Mouse (Mus musculus) small intestine, adult 2 months (tissue): ENCODE data around the gene Uba7. TPM values are rescaled to one million over a fixed set of nuclear protein-coding genes. Genes with fewer than 3 reads are reported as not detected.

Experiments used
- H3K27ac ChIP-seq: fragments of 200-500 bp; 2 replicates; pipeline ENCODE4 v1.5.1; 2012; ENCODE audit warnings: low read depth, low read length, control low read depth, inconsistent platforms; ENCODE audit not compliant: insufficient read depth
- H3K27me3 ChIP-seq: fragments of 200-500 bp; 2 replicates; pipeline ENCODE4 v1.6.1; 2012; ENCODE audit warnings: mild to moderate bottlenecking, moderate library complexity, low read length, inconsistent platforms; ENCODE audit not compliant: control insufficient read depth, insufficient read depth
- H3K36me3 ChIP-seq: fragments of 200-500 bp; 2 replicates; pipeline ENCODE4 v1.6.1; 2012; ENCODE audit warnings: mild to moderate bottlenecking, low read length, control low read depth, inconsistent platforms; ENCODE audit not compliant: control insufficient read depth, insufficient read depth
- H3K4me1 ChIP-seq: fragments of 200-500 bp; 2 replicates; pipeline ENCODE4 v1.6.1; 2012; ENCODE audit warnings: low read length, inconsistent platforms, mixed read lengths; ENCODE audit not compliant: control insufficient read depth, insufficient read depth, insufficient read length
- H3K4me3 ChIP-seq: fragments of 200-500 bp; 2 replicates; pipeline ENCODE4 v1.5.1; 2012; ENCODE audit warnings: low read depth, mild to moderate bottlenecking, control low read depth, inconsistent platforms, low read length, moderate library complexity
- CTCF ChIP-seq: fragments of 200-500 bp; IDR thresholded peaks from 2 replicates; pipeline ENCODE4 v1.5.1; 2012; ENCODE audit warnings: low read depth, mild to moderate bottlenecking, control low read depth, inconsistent platforms, low read length, moderate library complexity, mixed read lengths; ENCODE audit not compliant: insufficient replicate concordance, insufficient read length; ENCODE audit errors: extremely low read depth
- POLR2A ChIP-seq: fragments of 200-500 bp; IDR thresholded peaks from 2 replicates; pipeline ENCODE4 v1.6.1; 2012; ENCODE audit warnings: low read depth, mild to moderate bottlenecking, control low read depth, inconsistent platforms, low read length, moderate library complexity
- WGBS: fragments of 180-500 bp; shearing (Covaris S2); methylation state at CpG from one replicate; pipeline ENCODE4 v1.1.7; 2018; 5-methylcytosine and 5-hydroxymethylcytosine counted together
- polyA plus RNA-seq: library from polyadenylated mRNA; depleted of rRNA; stranded (reverse); fragments of >200 nt; gene quantifications from 2 replicates; pipeline ENCODE4 v1.2.3, GENCODE M21; 2012

The Uba7 gene
- polyA plus RNA-seq, 1 experiment = 131 TPM

DNA sequence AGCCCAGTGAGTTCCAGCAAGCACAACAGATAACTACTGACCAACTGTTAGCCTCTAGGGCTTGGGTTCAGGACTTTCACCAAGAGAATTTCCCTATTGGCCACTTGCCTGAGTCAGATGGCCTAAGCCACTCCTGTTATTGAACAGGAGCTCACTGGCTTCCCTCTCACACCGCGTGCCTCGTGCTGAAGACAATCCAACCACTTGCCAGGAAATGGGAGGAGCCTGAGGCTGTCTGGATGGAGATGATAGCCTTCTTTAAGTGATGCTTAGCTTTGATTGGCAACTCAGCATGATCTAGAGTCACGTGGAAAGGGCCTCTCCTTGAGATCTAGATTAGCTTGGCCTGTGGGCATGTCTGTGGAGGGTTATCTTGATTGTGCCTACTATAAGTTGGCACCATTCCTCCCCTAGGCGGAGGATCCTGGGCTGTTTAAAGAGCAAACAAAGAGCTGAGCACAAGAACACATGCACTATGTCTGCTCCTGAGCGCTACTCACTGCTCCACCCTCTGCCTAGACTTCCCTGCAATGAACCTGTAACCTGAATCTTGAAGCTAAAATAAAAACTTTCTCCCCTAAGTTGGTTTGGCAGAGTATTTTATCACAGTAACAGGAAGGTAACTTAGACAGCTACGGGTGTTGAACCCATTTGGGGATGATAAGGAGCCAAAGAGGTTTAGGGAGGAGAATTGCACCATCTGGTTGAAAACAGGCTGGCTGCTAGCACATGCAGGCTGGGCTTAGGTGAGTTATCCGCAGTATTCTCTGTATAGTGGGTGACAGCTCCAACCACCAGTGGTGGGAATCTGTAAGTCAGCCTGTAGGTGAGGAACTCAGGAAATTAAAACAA lies 3.4 kb upstream of the Uba7 start:
- WGBS = 28% methylated on average over 8 of the region's 8 CpGs
- Histone ChIP-seq H3K27ac (peak overlapping the region; percentile 46), H3K4me3 (no peak overlapping the region), H3K4me1 (peaks cover 16% of the 10 kb centered on the region; the same call in 1 of the 2 replicates), H3K27me3 (no peaks in the 10 kb centered on the region), H3K36me3 (0 out of 2 replicates have a peak, but pooled peaks cover 3% of the 10 kb centered on the region)
- TF ChIP-seq POLR2A (no peak), CTCF (no peak)

DNA sequence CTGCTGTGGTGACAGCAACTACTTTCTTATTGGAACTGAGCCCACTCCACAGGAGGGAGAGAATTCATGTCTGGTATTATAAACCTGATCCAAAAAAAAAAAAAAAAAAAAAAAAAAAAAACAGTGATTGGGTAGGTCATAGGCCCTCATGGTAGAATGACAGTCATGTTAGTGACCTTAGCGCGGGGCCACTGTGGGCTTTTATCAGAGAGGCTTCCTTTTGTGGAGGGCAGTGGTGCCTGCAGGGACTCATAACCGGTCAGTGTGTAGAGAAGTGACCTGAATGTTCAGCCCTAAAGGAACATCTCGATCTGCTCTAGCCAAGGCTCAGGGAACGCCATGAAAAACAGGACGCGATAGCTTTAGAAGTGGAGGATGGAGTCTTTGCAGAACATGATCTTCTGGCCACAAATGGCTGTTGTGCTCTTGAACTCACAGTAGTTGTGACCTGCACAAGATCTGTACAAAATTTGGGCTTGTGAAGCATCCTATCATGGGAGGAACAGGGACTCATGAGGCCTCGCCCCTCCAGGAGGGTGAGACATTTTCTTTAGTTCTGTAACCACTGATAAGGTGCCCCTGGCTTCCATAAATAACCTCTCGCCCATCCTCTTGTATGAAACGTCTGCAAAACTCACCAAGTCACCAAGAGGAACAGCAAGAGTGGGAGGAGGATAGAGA lies 674 bp upstream of the Uba7 start:
- TF ChIP-seq POLR2A = no peak
- no peak for TF ChIP-seq CTCF
- Histone ChIP-seq H3K4me3 (no peak overlapping the region), H3K4me1 (peaks cover 20% of the 10 kb centered on the region; the same call in 1 of the 2 replicates), H3K36me3 (peaks cover 27% of the 10 kb centered on the region), H3K27ac (peak overlapping the region; percentile 98), H3K27me3 (no peaks in the 10 kb centered on the region)
- 72% methylated on average over 10 of the region's 10 CpGs for WGBS

DNA sequence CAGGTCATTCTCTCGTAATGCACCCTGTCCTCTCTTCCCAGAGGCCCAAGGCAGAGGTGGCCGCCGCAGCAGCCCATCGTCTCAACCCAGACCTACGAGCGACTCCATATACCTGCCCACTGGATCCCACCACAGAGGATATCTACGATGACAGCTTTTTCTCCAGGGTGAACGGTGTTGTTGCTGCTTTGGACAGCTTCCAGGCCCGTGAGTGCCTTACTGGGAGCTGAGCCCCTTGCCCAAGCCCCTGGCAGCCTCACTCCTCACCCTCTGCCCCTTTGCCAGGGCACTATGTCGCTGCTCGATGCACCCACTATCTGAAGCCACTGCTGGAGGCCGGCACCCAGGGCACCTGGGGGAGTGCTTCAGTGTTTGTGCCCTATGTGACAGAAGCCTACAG lies 3.5 kb downstream of the Uba7 start:
- Histone ChIP-seq H3K4me3 (no peak overlapping the region), H3K4me1 (peaks cover 21% of the 10 kb centered on the region), H3K27ac (no peak overlapping the region), H3K36me3 (peaks cover 51% of the 10 kb centered on the region), H3K27me3 (no peaks in the 10 kb centered on the region)
- WGBS = 94% methylated on average over 12 of the region's 12 CpGs
- TF ChIP-seq POLR2A = no peak
- TF ChIP-seq CTCF = no peak

DNA sequence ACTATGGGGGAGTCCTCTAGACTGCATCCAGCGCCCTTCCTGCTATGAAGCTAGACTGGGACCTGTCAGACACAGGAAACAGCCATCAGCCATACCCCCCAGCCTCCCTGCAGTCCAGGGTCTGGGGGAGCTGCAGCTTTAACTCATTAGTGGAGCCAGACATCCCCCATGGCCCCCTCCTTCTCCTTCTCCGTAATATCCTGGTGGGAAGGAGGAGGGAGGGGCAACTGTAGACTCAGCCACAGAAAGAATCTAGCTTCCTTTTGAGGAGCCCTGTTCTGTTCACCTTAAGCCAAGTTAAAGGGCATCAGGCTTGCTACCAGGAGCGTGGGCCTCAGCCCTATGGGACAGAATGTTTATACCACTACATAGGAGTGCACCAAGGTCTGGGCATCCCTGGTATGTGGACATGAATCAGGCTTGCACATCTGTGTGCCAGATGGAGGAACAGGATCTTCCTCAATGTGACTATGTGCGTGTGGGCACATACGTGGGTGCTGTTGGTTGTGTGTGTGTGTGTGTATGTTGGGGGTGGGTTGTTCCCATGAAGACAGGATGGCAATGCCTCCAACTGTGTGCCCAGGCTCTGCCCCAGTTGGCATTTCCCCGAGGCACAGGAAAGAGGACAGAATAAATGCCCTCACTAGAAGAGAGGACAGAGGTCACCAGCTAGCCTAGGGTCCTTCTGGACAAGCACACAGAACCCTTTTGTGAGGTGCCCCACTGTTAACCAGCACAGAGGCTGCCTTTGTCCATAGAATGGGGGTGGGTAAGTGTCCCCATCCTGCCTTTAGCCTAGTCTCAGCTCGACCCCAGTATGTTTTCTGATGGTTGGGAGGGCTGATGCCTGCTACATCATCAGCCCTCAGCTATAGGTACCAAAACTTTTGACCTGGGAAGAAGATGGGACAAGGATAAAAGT lies 6.6 kb downstream of the Uba7 start:
- Histone ChIP-seq H3K27me3 (no peaks in the 10 kb centered on the region), H3K4me1 (peaks cover 21% of the 10 kb centered on the region), H3K27ac (peak overlapping the region; percentile 74), H3K36me3 (peaks cover 54% of the 10 kb centered on the region), H3K4me3 (no peak overlapping the region)
- TF ChIP-seq POLR2A (no peak), CTCF (no peak)
- WGBS = 71% methylated on average over 7 of the region's 7 CpGs

DNA sequence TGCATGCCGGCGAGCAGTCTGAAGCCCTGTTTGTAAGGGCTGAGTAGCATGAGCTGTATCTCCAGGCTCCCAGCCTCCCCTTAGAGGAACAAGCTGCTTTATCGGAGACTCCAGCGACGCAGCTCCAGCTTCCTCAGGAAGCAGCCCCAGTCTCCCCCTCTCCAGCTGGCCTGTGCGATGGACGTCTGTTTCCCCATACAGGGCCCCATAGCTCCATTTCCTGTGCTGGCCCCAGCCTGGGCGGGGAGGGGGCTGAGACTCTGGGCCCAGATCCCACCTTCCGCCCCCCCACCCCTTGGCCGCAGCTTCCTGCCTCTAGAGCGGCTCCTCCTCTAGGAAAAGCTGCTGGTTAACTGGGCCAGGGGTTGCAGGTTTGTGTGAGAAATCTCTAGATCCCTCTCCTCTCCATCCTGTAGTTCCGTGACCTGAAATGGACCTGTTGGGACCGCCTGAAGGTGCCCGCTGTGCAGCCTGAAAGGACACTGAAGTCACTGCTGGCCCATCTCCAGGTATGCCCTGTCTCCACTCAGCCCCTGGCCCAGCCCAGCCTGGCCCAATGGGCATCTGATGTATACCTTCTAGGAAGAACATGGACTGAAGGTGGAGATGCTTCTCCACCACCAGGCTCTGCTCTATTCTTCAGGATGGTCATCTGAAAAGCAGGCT lies 7.5 kb downstream of the Uba7 start, which contains the start of gene Gm20661:
Gene Gm20661, plus strand, starts transcription at position 378 of the 666 bp plus-strand sequence.
- Histone ChIP-seq H3K27me3 (no peaks in the 10 kb centered on the region), H3K4me1 (peaks cover 18% of the 10 kb centered on the region), H3K27ac (peak within 1 kb of the TSS; percentile 74), H3K4me3 (no peak within 1 kb of the TSS), H3K36me3 (peaks cover 46% of the 10 kb centered on the region)
- WGBS = 62% methylated on average over 14 of the region's 14 CpGs
- no peak for TF ChIP-seq POLR2A
- no peak for TF ChIP-seq CTCF

DNA sequence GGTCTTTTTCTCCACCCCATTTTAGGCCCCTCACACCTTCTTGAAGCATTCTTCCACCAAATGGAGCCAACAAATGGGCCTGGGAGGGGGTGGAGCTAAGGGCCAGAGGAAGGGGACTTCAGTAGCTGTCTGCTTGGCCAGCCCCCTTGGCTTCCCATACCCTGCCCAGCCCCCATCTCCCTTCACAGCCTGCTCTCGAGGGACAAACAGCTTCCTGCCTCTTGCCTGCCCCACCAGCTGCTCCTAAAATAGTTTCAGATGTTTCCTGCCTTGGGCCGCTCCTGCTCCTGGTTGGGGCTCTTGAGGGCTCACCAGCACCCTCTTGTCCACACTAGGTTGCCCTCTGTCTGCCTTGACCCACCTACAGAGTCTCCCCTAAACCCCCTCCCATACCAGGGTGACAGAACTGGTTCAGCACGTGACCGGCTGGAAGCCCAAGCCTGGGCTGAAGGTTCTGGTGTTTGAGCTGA lies 8.2 kb downstream of the Uba7 start:
- 63% methylated on average over 4 of the region's 4 CpGs for WGBS
- H3K4me1 ChIP-seq = peaks cover 18% of the 10 kb centered on the region

More for the DNA sequence above, 8.2 kb downstream of the Uba7 start:
- H3K4me3 ChIP-seq = no peak overlapping the region
- H3K27ac ChIP-seq = peak overlapping the region; percentile 74
- no peaks in the 10 kb centered on the region for H3K27me3 ChIP-seq
- TF ChIP-seq POLR2A (no peak), CTCF (no peak)
- H3K36me3 ChIP-seq = peaks cover 41% of the 10 kb centered on the region
